Mouse (Mus musculus): ENCODE results near the gene Cdt1.
A peak's percentile ranks its signal among the peaks of the same experiment; 100 is the strongest.
"Not testable (repeated sequence)": the region's sequence is repeated elsewhere in the genome, so short reads cannot be mapped to it uniquely, and the experiment has no call there.

Gene Cdt1

GRCm38 (mm10) chr8:122550234-122550994, 17.4 kb upstream of the Cdt1 start:
- DNase-seq = peak; percentile 56 to 75

GRCm38 (mm10) chr8:122550995-122551264, 16.9 kb upstream of the Cdt1 start:
- DNase-seq = no peak

DNA sequence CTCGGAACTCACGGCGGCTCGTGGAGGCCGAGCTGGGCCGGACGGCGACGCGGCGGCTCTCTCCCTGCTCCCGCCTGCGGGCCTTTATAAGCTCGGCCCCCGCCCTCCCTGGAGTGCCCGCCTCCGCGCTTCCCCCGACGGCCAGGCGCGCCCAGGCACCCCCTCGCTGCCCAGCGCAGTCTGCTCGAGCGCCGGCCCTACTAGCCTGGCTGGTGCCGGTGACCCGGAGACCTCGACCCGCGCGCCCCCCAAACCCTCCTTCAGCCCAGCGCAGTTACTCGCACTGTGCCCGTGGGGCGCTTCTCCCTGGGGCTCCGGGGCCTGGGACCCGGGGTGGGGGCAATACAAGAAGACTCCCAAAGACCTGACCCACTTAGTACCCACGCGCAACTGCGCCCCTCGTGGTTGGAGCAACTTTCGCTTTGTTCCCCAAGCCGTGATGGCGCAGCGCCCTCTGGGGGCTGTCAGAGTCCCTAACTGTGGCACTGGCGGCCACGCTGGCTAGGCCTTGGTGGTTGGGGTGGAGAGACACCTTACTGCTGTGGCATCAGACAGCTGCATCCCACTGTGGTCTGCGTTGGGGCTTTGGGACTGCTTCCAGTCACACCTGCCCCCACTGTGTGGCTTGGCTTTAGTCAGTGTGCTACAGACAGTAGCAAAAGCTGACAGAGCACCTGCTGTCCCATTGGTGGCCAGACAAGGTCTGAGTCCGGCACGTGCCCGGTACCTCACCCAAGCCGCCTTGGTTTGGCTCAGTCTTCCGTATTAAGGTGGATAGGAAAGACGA, 16.4 kb upstream of the Cdt1 start, which contains the start of gene Piezo1:
Gene Piezo1 (minus strand): TSS at position 65 of the 787 bp plus-strand sequence.
- DNase-seq = peak; percentile 96 to 97

GRCm38 (mm10) chr8:122554786-122555185, 13.0 kb upstream of the Cdt1 start:
- DNase-seq = no peak

DNA sequence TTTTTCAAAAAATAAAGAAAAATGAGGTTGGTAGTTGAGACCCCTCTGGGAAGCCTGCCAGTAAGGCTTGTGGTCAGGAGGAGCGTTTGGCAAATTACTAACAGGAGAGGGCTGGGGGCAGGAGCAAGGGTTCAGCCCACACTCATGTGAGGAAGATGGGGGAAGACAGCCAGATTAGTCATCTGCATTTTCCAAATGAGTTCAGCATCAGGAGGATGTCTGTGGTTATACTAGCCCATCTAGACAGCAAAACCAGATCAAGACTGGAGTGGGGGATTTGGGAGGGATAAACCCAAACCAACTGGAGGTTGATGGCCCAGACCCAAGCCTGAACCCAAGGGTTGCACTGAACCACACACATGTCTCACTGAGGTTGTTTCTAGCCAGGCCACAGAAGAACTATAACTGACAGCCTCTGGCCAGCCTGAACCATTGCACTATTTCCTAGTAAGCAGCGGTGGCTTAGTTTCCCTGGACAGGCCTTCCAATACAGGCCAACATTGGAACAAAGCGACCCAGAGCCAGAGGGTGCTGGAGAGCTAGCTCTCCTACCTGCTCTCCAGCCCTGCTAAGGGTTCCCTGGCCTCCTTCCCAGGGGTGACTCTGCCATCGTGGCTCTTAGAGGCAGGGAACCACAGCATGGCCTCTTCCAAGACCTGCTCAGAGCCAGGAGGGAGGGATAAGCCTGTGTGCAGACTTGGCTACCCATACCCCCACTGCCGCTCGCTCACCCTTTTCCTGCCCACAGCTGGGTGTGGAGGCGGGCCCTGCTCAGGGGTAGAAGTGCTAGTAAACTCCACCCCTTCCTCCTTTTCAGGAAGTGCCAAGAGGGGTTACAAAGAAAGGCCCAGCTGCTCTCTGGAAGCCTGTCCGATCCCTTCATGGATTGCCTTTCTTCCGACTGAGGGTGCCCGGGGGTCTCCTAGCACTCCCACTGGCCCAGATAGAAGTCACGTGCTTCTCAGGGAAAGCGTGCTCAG, 11.5 kb upstream of the Cdt1 start:
- peak; percentile 53 to 79 for DNase-seq

DNA sequence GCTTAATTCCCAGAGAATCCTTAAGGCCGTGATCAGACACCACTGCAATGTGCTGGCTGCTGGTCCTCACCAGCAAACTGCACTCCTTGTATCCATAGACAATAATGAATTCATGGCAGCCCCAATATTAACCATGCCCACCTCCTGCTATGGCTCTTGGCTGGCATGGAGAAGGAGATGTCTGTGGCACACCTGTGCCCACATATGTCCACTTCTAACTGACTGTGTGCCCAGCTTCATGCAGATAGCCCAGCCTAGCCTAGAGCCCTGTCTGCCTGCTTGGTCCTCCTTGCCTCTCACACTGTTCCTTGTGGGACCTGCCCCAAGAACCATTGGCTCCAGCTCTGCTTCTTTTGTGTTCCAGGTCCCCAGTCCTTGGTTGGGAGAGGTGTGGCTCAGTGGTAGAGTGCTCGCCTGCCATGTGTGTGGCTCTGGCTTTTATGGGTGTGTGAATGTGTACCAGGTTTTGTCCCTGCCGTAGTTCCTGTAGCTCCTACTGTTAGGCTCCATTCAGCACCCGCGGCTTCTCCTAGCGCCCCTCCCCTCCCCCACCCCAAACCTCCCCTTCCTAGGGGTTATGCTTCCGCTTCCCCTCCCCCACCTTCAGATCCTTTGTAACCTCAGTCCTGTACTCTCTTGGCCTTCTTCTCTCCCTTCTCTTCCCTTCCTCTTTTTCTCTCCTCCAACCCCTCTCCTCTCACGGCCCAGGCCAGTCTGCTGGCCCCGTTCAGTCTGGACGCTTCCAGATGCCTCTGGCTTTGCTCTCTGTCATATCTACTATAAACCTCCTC, 10.4 kb upstream of the Cdt1 start:
- no peak for DNase-seq

DNA sequence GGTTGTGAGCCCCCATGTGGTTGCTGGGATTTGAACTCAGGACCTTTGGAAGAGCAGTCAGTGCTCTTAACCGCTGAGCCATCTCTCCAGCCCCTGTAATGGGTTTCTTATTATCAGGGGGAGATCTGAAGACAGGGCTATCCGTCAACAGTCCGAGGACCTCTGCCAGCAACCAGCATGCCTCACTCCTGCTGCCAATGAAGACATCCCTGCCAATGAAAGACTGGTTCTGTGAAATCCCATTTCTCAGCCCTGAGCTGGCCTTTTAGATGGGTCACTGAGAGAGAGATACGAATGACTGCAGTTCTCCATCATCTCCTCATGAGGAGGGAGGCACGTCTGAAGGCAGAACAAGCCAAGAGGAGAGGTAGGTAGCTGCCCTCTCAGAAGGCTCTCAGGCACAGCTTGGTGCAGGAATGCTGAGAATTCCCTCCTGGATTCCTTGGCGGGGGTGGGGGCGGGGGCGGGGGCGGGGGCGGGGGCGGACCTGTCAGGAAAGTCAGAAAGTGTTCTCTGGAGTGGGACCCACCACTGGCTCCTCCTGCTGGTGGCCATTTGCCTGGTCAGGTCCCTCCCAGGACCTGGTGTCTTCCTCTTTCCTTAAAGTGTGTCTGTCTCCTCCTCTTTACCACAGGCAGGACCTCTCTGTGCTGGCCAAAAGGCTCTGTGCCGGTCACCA, 9.0 kb upstream of the Cdt1 start:
- DNase-seq = peak in 1 of 2 experiments; percentile 60

- DNase-seq = peak in 1 of 2 experiments; percentile 50
These were observed 6.6 kb upstream of the Cdt1 start for GRCm38 (mm10) chr8:122561199-122561598.

DNA sequence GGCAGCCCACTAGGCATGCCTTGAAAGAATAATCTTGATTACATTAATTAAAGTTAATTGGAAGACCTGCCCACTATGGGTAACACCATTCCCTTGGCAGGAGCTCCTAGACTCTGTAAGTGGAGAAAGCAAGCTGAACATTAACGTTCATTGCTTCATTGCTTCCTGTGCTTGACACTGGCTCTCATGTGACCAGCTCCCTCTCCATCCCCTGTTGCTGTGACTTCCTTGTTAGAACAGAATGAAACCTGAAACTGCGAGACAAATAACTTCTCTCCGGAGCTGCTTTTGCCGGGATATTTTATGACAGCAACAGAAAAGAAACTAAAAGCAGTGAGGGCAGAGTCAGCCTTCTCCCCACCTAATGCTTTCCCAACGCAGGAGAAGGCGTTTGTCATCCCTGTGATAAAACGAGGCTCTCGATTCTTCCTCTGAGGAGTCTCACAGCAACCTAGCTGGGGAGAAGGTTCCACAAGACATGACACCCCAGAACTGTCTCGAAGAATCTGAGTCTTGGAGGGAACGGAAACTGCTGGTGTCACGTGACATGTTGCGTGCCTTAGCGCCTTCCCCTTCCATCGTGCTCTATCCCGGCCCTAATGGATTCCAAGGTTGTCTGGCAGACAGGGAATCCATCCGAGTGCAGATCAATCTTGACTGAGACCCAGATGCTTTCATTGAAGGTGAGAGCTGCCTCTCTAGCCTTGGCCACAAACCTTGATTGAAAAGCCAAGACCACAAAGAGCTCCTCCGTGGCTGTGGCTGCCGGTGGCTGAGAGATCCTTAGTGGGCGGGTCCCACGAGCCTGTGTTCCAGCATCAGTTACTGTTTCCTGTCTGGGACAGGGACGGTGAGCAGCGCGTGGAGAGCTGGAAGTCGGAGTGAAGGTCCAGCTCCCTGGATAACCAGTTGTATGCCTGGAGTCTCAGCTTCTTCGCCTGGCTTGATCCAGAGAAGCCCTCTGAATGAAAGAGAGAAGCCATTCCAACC, 3.2 kb upstream of the Cdt1 start:
- no peak for DNase-seq

DNA sequence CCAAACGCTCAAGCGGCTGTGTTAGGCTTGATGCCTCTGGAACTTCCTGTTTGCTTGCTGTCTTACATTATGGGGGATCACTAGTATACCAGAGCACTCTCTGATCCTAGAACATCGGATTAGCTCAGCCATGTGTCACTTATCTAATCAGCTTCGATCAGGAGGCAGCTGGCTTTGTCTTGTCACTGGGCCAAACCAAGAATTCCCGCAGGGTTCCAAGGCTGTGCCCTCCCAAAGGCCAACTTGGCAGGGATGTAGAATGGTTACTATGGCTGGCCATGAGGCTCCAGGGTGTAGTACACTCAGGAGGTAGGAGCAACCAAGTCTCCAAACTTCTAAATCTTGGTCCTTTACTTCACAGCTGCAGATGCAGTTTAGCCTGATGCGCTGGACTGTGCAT, 1.0 kb upstream of the Cdt1 start:
- DNase-seq = no peak

GRCm38 (mm10) chr8:122568109-122568504, 292 bp downstream of the Cdt1 start:
- no peak for DNase-seq

- no peak for DNase-seq
These were observed 1.1 kb downstream of the Cdt1 start for GRCm38 (mm10) chr8:122568881-122569309.

GRCm38 (mm10) chr8:122569329-122569728, 1.5 kb downstream of the Cdt1 start:
- no peak for DNase-seq

DNA sequence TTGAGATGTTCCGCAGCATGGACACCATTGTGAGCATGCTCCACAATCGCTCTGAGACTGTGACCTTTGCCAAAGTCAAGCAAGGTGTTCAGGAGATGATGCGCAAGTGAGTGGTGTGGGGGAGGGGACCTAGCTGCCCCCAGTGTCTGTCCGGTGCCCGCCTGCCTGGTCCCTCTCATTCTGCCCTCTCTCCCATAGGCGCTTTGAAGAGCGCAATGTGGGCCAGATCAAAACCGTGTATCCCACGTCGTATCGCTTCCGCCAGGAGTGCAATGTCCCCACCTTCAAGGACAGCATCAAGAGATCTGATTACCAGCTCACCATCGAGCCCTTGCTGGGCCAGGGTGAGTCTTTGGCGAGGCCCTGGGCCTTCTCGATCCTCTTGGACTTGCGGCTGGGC, 2.2 kb downstream of the Cdt1 start:
- DNase-seq = no peak

DNA sequence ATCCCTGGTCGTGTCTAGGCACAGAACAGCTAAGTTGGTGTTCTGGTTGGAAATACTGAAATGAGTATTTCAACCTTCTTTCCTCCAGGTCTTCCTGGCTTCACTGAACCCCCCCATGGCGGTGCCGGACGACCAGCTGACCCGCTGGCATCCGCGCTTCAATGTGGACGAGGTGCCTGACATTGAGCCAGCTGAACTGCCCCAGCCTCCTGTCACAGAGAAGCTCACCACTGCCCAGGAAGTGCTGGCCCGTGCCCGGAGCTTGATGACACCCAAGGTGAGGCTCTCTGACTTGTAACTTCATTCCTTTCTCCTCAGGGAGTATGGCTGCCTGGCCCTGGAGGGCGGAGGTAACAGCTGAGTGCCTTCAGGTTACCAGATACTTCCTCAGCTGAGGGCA, 3.3 kb downstream of the Cdt1 start:
- DNase-seq = no peak

DNA sequence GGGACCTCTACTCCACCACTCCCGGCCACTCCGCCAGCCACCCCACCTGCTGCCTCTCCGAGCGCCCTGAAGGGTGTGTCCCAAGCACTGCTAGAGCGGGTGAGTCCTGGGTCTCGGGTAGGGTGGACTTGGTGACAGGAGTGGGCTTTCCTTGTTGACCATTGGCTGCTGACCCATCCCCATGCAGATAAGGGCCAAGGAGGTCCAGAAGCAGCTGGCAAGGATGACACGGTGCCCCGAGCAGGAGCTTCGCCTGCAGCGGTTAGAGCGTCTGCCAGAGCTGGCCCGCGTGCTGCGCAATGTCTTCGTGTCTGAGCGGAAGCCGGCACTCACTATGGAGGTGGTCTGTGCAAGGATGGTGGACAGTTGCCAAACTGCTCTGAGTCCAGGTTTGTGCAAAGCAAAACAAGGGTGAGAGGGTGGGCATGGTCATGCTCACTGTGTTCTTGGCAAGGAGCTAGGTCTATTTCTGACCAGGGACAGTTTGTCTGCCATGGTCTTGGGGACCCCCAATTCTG, 4.0 kb downstream of the Cdt1 start:
- no peak for DNase-seq

DNA sequence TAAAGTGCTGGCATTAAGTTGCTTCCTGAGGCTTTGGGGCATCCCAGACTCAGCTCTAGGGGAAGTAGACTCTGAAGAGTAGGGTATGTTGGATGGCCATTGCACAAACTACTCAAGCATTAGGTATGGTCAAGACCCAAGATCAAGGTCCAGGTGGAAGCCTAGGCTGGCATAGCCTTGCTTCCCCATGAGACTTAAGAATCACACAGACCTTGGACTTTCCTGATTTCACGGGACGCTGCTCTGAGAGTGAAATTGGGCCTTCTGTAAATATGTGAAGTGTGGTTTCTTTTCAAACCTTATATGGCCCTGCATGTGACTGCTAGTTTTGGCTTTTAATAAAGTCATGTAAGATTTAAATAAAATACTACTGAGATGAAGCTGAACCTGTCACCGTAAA, 4.9 kb downstream of the Cdt1 start:
- peak; percentile 40 to 73 for DNase-seq

GRCm38 (mm10) chr8:122573176-122573575, 5.4 kb downstream of the Cdt1 start:
- DNase-seq = not testable (repeated sequence)

- no peak for DNase-seq
These were observed 5.8 kb downstream of the Cdt1 start for GRCm38 (mm10) chr8:122573577-122573976.

DNA sequence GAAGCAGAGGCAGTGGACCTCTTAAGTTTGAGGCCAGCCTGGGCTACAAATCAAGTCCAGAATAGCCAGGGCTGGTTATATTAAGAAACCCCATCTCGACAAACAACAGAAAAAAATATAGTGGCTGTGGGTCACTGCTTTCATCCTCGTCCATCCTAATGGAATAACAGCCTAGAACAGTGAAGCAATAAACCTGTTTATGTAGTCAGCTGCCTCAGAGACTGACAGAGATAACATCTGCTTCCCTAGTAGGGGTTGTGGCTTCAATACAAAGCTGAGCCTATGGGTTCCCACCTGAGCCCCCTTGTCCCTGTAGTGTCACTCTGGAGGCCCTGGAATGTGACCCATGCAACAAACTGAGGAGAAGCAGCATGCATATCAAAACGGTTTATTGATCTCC, 6.4 kb downstream of the Cdt1 start:
- no peak for DNase-seq
